Mouse (Mus musculus) lung, adult 2 months (tissue): ENCODE data around the gene Pank1. TPM values are rescaled to one million over a fixed set of nuclear protein-coding genes. Genes with fewer than 3 reads are reported as not detected.

Experiments used
- DNase-seq: peaks from one replicate; pipeline ENCODE4 v3.0.0; 2022
- H3K4me1 ChIP-seq: fragments of 200-500 bp; 2 replicates; pipeline ENCODE4 v1.6.1; 2011; ENCODE audit warnings: low read length; ENCODE audit not compliant: control insufficient read depth, insufficient read depth
- H3K4me3 ChIP-seq: fragments of 200-500 bp; replicated peaks from 2 replicates; pipeline ENCODE3; 2011; ENCODE audit warnings: low read depth, mild to moderate bottlenecking, control low read depth, low read length; ENCODE audit errors: extremely low read depth
- CTCF ChIP-seq: fragments of 200-500 bp; IDR thresholded peaks from 2 replicates; pipeline ENCODE4 v1.5.1; 2011; ENCODE audit warnings: mild to moderate bottlenecking, low read length, control low read depth; ENCODE audit not compliant: insufficient read depth
- POLR2A ChIP-seq: fragments of 200-500 bp; IDR thresholded peaks from 2 replicates; pipeline ENCODE4 v1.6.1; 2011; ENCODE audit warnings: low read depth, mild to moderate bottlenecking, control low read depth, low read length, borderline replicate concordance; ENCODE audit errors: extremely low read depth
- WGBS: fragments of 180-500 bp; shearing (Covaris S2); methylation state at CpG from one replicate; pipeline ENCODE4 v1.1.7; 2018; 5-methylcytosine and 5-hydroxymethylcytosine counted together
- polyA plus RNA-seq: library from polyadenylated mRNA; depleted of rRNA; stranded (reverse); fragments of >200 nt; gene quantifications from 2 replicates; pipeline ENCODE4 v1.2.3, GENCODE M21; 2012; rRNA removed

The Pank1 gene
- polyA plus RNA-seq, result 1.4 and 2.6 TPM in 2 replicates

GRCm38 (mm10) chr19:34878603-34879541, at the start of gene Pank1:
TSS of gene Pank1 (minus strand) at chr19:34879455.
- WGBS, result under 1% methylated on average over 86 of the region's 96 CpGs
- Histone ChIP-seq H3K4me3 (peak within 1 kb of the TSS; percentile 81), H3K4me1 (no peaks in the 10 kb centered on the region; the same call in 1 of the 2 replicates)
- no peak for TF ChIP-seq CTCF
- peak; percentile 16; the same call in 1 of the 2 replicates for TF ChIP-seq POLR2A
- peak; percentile 72 for DNase-seq

GRCm38 (mm10) chr19:34922603-34922963, 43.3 kb upstream of the Pank1 start:
- no peaks in the 10 kb centered on the region for H3K4me1 ChIP-seq
- no peak for DNase-seq
- under 1% methylated on average over 9 of the region's 9 CpGs for WGBS
- no peak for TF ChIP-seq POLR2A
- no peak for TF ChIP-seq CTCF
- peak overlapping the region; percentile 98 for H3K4me3 ChIP-seq

- H3K4me3 ChIP-seq, result peak within 1 kb of the TSS; percentile 98
- peak; percentile 86 for DNase-seq
- under 1% methylated on average over 57 of the region's 57 CpGs for WGBS
- no peaks in the 10 kb centered on the region for H3K4me1 ChIP-seq
- TF ChIP-seq CTCF (no peak), POLR2A (peak; percentile 58; the same call in 1 of the 2 replicates)
Measured at GRCm38 (mm10) chr19:34921652-34922602, 42.7 kb upstream of the Pank1 start, which contains the start of gene Kif20b. TSS of gene Kif20b (plus strand) at chr19:34922361.

GRCm38 (mm10) chr19:34921253-34921651, 42.0 kb upstream of the Pank1 start:
- no peaks in the 10 kb centered on the region for H3K4me1 ChIP-seq
- no peak for DNase-seq
- 14% methylated on average over 7 of the region's 7 CpGs for WGBS
- H3K4me3 ChIP-seq, result peak overlapping the region; percentile 98
- no peak for TF ChIP-seq CTCF
- TF ChIP-seq POLR2A, result no peak

GRCm38 (mm10) chr19:34920531-34920930, 41.3 kb upstream of the Pank1 start:
- no peak overlapping the region for H3K4me3 ChIP-seq
- H3K4me1 ChIP-seq, result no peaks in the 10 kb centered on the region
- WGBS, result 57% methylated on average over 3 of the region's 3 CpGs
- DNase-seq, result no peak
- no peak for TF ChIP-seq CTCF
- TF ChIP-seq POLR2A, result no peak

- DNase-seq, result no peak
- TF ChIP-seq POLR2A (no peak), CTCF (no peak)
- WGBS, result 86% methylated on average over 4 of the region's 4 CpGs
- Histone ChIP-seq H3K4me1 (no peaks in the 10 kb centered on the region), H3K4me3 (no peak overlapping the region)
Measured at GRCm38 (mm10) chr19:34920066-34920465, 40.8 kb upstream of the Pank1 start.

- DNase-seq, result no peak
- Histone ChIP-seq H3K4me3 (no peak overlapping the region), H3K4me1 (no peaks in the 10 kb centered on the region)
- TF ChIP-seq CTCF, result no peak
- TF ChIP-seq POLR2A, result no peak
Measured at GRCm38 (mm10) chr19:34912366-34912765, 33.1 kb upstream of the Pank1 start.

GRCm38 (mm10) chr19:34906772-34907171, 27.5 kb upstream of the Pank1 start:
- TF ChIP-seq POLR2A (no peak), CTCF (no peak)
- no peak for DNase-seq
- Histone ChIP-seq H3K4me3 (no peak overlapping the region), H3K4me1 (no peaks in the 10 kb centered on the region)
- 70% methylated on average over 5 of the region's 5 CpGs for WGBS

GRCm38 (mm10) chr19:34905424-34905823, 26.2 kb upstream of the Pank1 start:
- TF ChIP-seq POLR2A (no peak), CTCF (no peak)
- no peaks in the 10 kb centered on the region for H3K4me1 ChIP-seq
- DNase-seq, result no peak
- WGBS, result 90% methylated on average over 7 of the region's 7 CpGs
- H3K4me3 ChIP-seq, result no peak overlapping the region

- TF ChIP-seq CTCF (no peak), POLR2A (no peak)
- 70% methylated on average over 5 of the region's 5 CpGs for WGBS
- DNase-seq, result no peak
Measured at GRCm38 (mm10) chr19:34904032-34904431, 24.8 kb upstream of the Pank1 start.

More at GRCm38 (mm10) chr19:34904032-34904431, 24.8 kb upstream of the Pank1 start:
- Histone ChIP-seq H3K4me1 (no peaks in the 10 kb centered on the region), H3K4me3 (no peak overlapping the region)
